Mouse (Mus musculus) kidney, postnatal 0 days (tissue): Measurements from ENCODE around the gene Cldn13. TPM values are rescaled to one million over a fixed set of nuclear protein-coding genes. Genes with fewer than 3 reads are reported as not detected.
A peak's percentile ranks its signal among the peaks of the same experiment; 100 is the strongest.

ENCODE experiments used
- ATAC-seq: fragments of 200-750 bp; cut with Nextera tagmentation; replicated peaks from 2 replicates; pipeline ENCODE4 v1.8.0; 2017; ENCODE audit warnings: low read depth, moderate number of reproducible peaks, moderate TSS enrichment, moderate library complexity; ENCODE audit not compliant: low FRiP score
- DNase-seq: peaks from one replicate; pipeline ENCODE4 v3.0.0-alpha.2; 2016; ENCODE audit warnings: low spot score
- H3K27ac ChIP-seq: fragments of 300-500 bp; sonication (generic); 2 replicates; pipeline ENCODE4 v1.5.1; 2014; ENCODE audit warnings: mild to moderate bottlenecking
- H3K27me3 ChIP-seq: fragments of 300-500 bp; sonication (generic); 2 replicates; pipeline ENCODE4 v1.6.1; 2014; ENCODE audit warnings: low read length, mixed read lengths; ENCODE audit not compliant: insufficient read depth
- H3K36me3 ChIP-seq: fragments of 300-500 bp; sonication (generic); 2 replicates; pipeline ENCODE4 v1.6.1; 2014; ENCODE audit warnings: low read length, mixed read lengths; ENCODE audit not compliant: insufficient read depth
- H3K4me1 ChIP-seq: fragments of 300-500 bp; sonication (generic); replicated peaks from 2 replicates; pipeline ENCODE4 v1.6.1; 2014; ENCODE audit warnings: antibody characterized with exemption, low read length, mixed read lengths; ENCODE audit not compliant: insufficient read depth
- H3K4me2 ChIP-seq: fragments of 300-500 bp; sonication (generic); 2 replicates; pipeline ENCODE4 v1.6.1; 2014; ENCODE audit warnings: mild to moderate bottlenecking, low read length, moderate library complexity, mixed read lengths
- H3K4me3 ChIP-seq: fragments of 300-500 bp; sonication (generic); replicated peaks from 2 replicates; pipeline ENCODE4 v1.5.1; 2014; ENCODE audit warnings: low read depth, low read length
- H3K9ac ChIP-seq: fragments of 300-500 bp; sonication (generic); 2 replicates; pipeline ENCODE4 v1.6.1; 2014; ENCODE audit warnings: low read depth, low read length
- H3K9me3 ChIP-seq: fragments of 300-500 bp; sonication (generic); replicated peaks from 2 replicates; pipeline ENCODE4 v1.6.1; 2016; ENCODE audit warnings: low read length, inconsistent platforms, mixed read lengths
- CTCF ChIP-seq: IDR thresholded peaks from 2 replicates; pipeline ENCODE4 v1.5.1; 2016; ENCODE audit warnings: antibody characterized with exemption, low read depth, mild to moderate bottlenecking, moderate library complexity
- WGBS: fragments of 180-500 bp; shearing (Covaris S2); extraction: QIAGEN DNeasy Blood & Tissue Kit; methylation state at CpG from one replicate; pipeline ENCODE4 v1.1.7; 2014; 5-methylcytosine and 5-hydroxymethylcytosine counted together
- polyA plus RNA-seq: library from polyadenylated mRNA; unstranded; fragments of >200 nt; fragmentation: Nextera tagmentation; extraction: Ambion mirVana; gene quantifications from 2 replicates; pipeline ENCODE4 v1.2.1, GENCODE M21; 2015

The Cldn13 gene
- polyA plus RNA-seq, 1 experiment from 2014 or later, result 0.14 TPM

- no peaks in the 10 kb centered on the region for H3K9me3 ChIP-seq
- ATAC-seq (no peak), DNase-seq (peak; percentile 54)
- H3K27ac ChIP-seq, result no peak overlapping the region
- no peaks in the 10 kb centered on the region for H3K27me3 ChIP-seq
- peak overlapping the region; percentile 0; the same call in 1 of the 2 replicates for H3K9ac ChIP-seq
- H3K4me2 ChIP-seq, result peak overlapping the region; percentile 12
- whole genome bisulfite sequencing, result 26% methylated on average over 18 of the region's 18 CpGs
- H3K4me1 ChIP-seq, result no peaks in the 10 kb centered on the region; the same call in 1 of the 2 replicates
- H3K4me3 ChIP-seq, result no peak overlapping the region
- H3K36me3 ChIP-seq, result no peaks in the 10 kb centered on the region
- no peak for TF ChIP-seq CTCF
Observed at GRCm38 (mm10) chr5:134867320-134868144, 47.8 kb downstream of the Cldn13 start.

GRCm38 (mm10) chr5:134865158-134865557, 50.2 kb downstream of the Cldn13 start:
- Histone ChIP-seq H3K9me3 (no peaks in the 10 kb centered on the region), H3K36me3 (no peaks in the 10 kb centered on the region), H3K4me1 (no peaks in the 10 kb centered on the region; the same call in 1 of the 2 replicates), H3K4me2 (no peak overlapping the region), H3K4me3 (no peak overlapping the region), H3K9ac (no peak overlapping the region), H3K27ac (no peak overlapping the region), H3K27me3 (no peaks in the 10 kb centered on the region)
- peak; percentile 34; the same call in 1 of the 2 replicates for TF ChIP-seq CTCF
- 56% methylated on average over 8 of the region's 8 CpGs for WGBS
- ATAC-seq (no peak), DNase-seq (no peak)

Other genes starting within 250 kb of the Cldn13 start
- gene Limk1, start 226.9 kb downstream of the Cldn13 start, polyA plus RNA-seq, result 3.4 and 3.6 TPM in 2 replicates
- gene Eln, start 168.2 kb downstream of the Cldn13 start, polyA plus RNA-seq, result 77.7 and 78.9 TPM in 2 replicates
- gene Tmem270, start 8.8 kb downstream of the Cldn13 start, polyA plus RNA-seq, result not detected in 2 replicates
- 41.5 and 43.4 TPM in 2 replicates for gene Mettl27, start 16.8 kb upstream of the Cldn13 start, polyA plus RNA-seq
- gene Cldn4, start 31.4 kb upstream of the Cldn13 start, polyA plus RNA-seq, result 55.7 and 59.1 TPM in 2 replicates
- 72.4 and 72.9 TPM in 2 replicates for gene Cldn3, start 70.7 kb upstream of the Cldn13 start, polyA plus RNA-seq
- gene Abhd11, start 93.6 kb upstream of the Cldn13 start, polyA plus RNA-seq, result 93.7 and 94.5 TPM in 2 replicates
- 6.6 and 9.0 TPM in 2 replicates for gene Stx1a, start 108.0 kb upstream of the Cldn13 start, polyA plus RNA-seq
- 42.4 and 42.6 TPM in 2 replicates for gene Dnajc30, start 148.7 kb upstream of the Cldn13 start, polyA plus RNA-seq
- gene Bud23, start 149.4 kb upstream of the Cldn13 start, polyA plus RNA-seq, result 80.4 and 85.2 TPM in 2 replicates
- 9.9 and 12.5 TPM in 2 replicates for gene Vps37d, start 162.7 kb upstream of the Cldn13 start, polyA plus RNA-seq
- gene Mlxipl, start 174.4 kb upstream of the Cldn13 start, polyA plus RNA-seq, result 6.5 and 7.8 TPM in 2 replicates
- 14.5 and 17.4 TPM in 2 replicates for gene Tbl2, start 234.1 kb upstream of the Cldn13 start, polyA plus RNA-seq